Mouse (Mus musculus) C2C12 (cell line): ENCODE results near the gene Slc22a8.

Experiments used
- CEBPB ChIP-seq: IDR thresholded peaks from one replicate; pipeline ENCODE4 v1.6.1; 2011; ENCODE audit warnings: low read depth, mild to moderate bottlenecking, control low read depth, moderate library complexity
- CTCF ChIP-seq: IDR thresholded peaks from one replicate; pipeline ENCODE4 v1.5.1; 2011; ENCODE audit not compliant: control insufficient read depth, insufficient read depth, insufficient read length
- FOSL1 ChIP-seq: IDR thresholded peaks from one replicate; pipeline ENCODE4 v1.8.0; 2011; ENCODE audit warnings: mild to moderate bottlenecking, low read length; ENCODE audit not compliant: poor library complexity, insufficient read depth, severe bottlenecking
- MAX ChIP-seq: IDR thresholded peaks from one replicate; pipeline ENCODE4 v1.6.1; 2011; ENCODE audit warnings: mild to moderate bottlenecking, control low read depth
- MYOD1 ChIP-seq: IDR thresholded peaks from one replicate; pipeline ENCODE4 v1.6.1; 2011; ENCODE audit warnings: low read depth; ENCODE audit not compliant: control insufficient read depth, insufficient read length
- MYOG ChIP-seq: IDR thresholded peaks from one replicate; pipeline ENCODE4 v1.6.1; 2011; ENCODE audit not compliant: control insufficient read depth, insufficient read length; ENCODE audit errors: extremely low read depth
- USF1 ChIP-seq: IDR thresholded peaks from one replicate; pipeline ENCODE4 v1.6.1; 2011; ENCODE audit warnings: low read depth, mild to moderate bottlenecking, control low read depth, moderate library complexity

DNA sequence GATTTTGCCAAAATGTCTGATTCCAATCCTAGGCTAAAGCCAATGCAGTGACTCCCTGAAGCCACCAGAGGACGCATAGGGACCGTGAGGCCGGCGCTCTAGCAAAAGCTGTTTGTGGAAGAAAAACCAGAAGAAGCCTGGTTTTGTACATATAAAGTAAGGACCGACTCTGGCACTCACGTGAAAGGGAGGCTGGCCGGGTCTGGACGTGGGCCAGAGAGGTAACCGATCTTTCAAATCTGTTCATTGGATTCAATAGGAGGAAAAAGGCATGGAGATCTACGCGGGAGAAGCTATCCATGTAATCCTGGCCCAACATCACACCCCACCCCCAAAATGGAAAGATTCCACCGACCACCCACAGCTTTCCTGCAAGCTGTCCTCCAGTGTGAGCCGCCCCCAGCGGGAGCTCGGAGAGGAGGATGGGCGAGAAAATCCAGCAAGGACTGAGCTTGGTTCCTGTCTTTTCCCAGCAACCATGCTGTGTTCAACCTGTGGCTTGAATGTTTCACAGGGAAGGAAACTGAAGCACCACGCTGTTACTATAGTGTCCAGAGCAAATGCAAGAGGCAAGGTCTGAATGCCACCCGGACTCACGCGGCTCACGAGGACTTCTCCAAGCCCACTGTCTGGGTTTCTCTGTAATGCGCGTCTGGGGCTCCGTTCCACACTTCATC lies 12.6 kb upstream of the Slc22a8 start:
- peak; percentile 57 for TF ChIP-seq CTCF
- TF ChIP-seq MAX = no peak
- no peak for TF ChIP-seq USF1
- no peak for TF ChIP-seq MYOG
- TF ChIP-seq CEBPB = no peak
- no peak for TF ChIP-seq FOSL1
- no peak for TF ChIP-seq MYOD1
